Mouse (Mus musculus) retina, postnatal 7 days (tissue): ENCODE results near the gene Olfr374.
"Not testable (repeated sequence)": the region's sequence is repeated elsewhere in the genome, so short reads cannot be mapped to it uniquely, and the experiment has no call there.

ENCODE experiments used
- DNase-seq: peaks from one replicate; pipeline ENCODE4 v3.0.0-alpha.2; 2012; ENCODE audit warnings: low read depth, low spot score

Olfr374 gene

GRCm38 (mm10) chr8:72106740-72107139 is at the start of gene Olfr374:
Gene Olfr374 (plus strand): TSS chr8:72107040.
- DNase-seq: no peak

- DNase-seq: not testable (repeated sequence)
Observed at GRCm38 (mm10) chr8:72057643-72058042, 49.2 kb upstream of the Olfr374 start.

GRCm38 (mm10) chr8:72066819-72067399 is 39.9 kb upstream of the Olfr374 start:
- DNase-seq: not testable (repeated sequence)

DNA sequence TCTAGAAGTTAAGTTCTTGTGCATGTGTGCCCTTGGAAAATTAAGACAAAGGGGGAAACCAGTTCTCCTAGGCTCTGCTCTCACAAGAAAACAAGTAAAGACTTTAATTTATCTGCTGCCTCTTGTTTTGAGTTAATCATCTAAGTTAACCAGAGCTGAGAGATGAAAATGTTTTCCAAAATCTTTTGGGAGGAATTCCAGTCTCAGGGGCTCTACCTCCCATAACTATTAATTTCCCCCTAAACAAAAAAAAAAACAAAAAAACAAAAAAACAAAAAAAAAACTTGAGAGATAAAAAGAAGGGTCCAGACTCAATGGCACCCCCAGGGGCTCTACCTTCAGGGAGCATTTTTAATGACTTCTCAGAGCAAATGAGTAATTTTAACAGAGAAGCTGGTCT is 24.0 kb upstream of the Olfr374 start, which contains the start of gene Olfr373:
Gene Olfr373, plus strand, starts transcription at position 301 of the 400 bp plus-strand sequence.
- DNase-seq: not testable (repeated sequence)

DNA sequence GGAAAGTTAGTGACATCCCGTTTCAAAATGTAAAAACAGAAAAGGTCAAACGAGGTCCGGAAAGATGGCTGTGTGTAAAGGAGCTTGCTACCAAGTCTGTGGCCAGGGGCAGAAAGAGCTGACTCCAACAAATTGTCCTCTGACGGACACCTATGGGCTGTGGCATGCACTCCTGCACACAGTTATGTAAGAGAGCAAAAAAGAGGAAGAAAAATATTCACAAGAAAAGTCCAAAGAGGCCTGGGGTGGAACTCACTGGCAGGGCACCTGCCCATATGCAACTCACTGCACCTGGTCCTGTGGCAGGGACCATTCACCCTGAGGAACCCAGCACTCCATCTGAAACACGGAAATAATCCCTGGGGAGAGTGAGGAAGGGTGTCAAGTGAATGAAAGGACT is 22.1 kb upstream of the Olfr374 start:
- no peak for DNase-seq

DNA sequence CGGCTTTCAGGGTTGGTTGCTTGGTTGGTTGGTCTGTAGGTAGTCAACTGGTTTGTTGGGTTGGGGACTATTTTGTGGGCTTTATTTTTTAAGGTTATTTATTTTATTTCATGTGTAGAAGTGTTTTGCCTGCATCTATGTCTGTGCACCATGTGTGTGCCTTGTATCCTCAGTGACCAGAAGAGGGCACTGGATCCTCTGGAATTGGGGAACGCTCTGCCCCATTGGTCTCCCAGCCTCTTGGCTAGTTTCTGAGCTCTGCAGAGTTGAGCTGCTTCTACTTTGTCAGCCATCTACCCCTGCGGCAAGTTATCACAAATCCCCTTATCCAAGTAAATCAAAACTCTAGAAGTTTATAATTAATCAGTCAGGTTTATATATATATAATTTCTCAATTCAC is 19.2 kb upstream of the Olfr374 start:
- DNase-seq: not testable (repeated sequence)

- DNase-seq: not testable (repeated sequence)
Observed at GRCm38 (mm10) chr8:72096721-72097120, 10.1 kb upstream of the Olfr374 start.

- not testable (repeated sequence) for DNase-seq
Observed at GRCm38 (mm10) chr8:72099377-72100103, 7.3 kb upstream of the Olfr374 start.

DNA sequence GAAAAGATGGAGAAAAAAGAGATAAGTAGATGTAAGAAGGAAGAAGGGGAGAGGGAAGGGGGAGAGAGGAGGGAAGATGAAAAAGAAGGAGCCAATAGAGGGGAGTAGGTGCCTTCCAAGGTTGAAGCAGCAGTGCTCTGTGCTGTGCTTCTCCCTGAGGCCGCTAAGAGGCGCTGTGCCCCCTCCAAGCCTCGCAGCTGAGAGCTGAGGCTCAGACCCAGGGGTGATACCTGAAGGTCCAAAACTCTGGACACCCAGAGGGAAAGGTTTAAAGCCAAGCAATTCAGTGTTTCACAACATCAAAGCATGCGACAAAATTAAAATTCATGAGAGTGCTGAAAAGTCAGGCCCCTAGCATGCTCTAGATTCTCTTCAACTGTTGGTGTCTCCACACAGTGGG is 1.7 kb upstream of the Olfr374 start:
- no peak for DNase-seq

DNA sequence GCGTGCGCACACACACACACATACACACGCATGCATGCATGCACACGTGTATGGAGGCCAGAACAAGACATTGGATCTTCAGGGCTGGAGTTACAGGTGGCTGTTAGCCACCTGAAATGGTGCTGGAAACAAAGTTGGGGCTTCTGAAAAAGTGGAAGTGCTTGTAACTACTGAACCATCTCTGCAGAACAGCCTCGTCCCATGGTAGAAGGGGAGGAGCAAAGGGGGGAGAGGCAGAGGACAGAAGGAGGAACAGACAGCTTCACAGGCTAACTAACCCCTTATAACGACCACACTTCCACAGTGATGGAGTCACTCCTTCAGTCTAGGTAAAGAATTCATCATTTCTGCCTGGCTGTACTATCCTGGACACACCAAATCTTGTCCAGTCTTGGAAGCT is 4.0 kb downstream of the Olfr374 start:
- no peak for DNase-seq

- DNase-seq: no peak
Observed at GRCm38 (mm10) chr8:72112486-72112885, 5.6 kb downstream of the Olfr374 start.

- no peak for DNase-seq
Observed at GRCm38 (mm10) chr8:72115202-72115601, 8.4 kb downstream of the Olfr374 start.

DNA sequence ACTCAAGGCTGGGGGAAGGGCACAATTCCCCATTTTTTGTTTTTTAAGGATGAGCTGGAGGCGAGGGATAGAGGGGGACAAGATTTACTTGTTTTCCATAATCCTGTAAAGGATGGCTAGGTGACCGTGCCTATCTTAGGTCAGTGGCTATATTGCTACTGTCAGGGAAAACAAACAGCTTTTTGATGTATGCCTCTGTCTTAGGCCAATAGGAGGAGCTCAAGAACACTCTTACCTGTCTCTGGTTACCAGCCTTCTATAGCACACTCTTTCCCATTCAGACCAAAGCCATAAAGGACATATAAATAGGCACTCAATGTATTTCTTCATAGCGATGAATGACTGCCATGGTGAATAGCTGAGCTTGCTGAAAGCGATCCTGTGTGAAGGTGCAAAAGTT is 11.8 kb downstream of the Olfr374 start:
- DNase-seq: no peak

DNA sequence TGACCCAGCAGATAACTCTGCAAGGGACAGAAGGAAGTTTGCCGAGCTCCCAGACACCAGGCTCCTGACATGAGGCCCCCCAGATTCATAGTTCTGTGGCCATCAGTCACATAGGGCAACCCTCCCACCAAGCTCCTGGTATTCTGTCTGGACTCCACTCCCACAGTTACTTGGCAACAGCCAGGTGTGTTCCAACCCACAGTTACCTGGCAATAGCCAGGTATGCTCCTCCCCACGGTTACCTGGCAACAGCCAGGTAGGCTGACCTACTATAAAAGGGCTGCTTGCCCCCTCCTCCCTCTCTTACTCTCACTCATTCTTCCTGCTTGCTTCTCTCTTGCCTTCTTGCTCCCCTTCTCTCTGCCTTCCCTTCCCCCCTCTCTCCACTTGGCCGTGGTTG is 14.6 kb downstream of the Olfr374 start:
- not testable (repeated sequence) for DNase-seq

- no peak for DNase-seq
Observed at GRCm38 (mm10) chr8:72121997-72122396, 15.2 kb downstream of the Olfr374 start.

DNA sequence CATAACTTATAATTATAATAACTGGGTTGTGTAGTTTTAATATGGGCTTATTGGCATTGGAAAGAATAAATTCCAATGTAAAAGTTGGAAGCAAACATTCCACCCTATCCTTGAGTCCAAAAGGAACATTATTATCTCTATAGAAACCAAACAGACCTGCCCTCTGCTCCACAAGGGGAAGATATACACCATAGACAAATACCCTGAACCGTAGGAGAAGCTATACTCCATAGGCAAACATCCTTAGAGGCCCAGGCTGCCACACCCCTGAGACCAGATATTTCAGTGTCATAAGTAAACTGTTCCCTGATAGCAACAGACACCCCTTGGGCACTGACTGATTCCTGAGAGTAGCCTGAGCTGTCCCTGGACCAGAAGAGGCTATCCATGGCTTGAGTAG is 21.0 kb downstream of the Olfr374 start:
- DNase-seq: no peak

GRCm38 (mm10) chr8:72131251-72131650 is 24.4 kb downstream of the Olfr374 start:
- no peak for DNase-seq

DNA sequence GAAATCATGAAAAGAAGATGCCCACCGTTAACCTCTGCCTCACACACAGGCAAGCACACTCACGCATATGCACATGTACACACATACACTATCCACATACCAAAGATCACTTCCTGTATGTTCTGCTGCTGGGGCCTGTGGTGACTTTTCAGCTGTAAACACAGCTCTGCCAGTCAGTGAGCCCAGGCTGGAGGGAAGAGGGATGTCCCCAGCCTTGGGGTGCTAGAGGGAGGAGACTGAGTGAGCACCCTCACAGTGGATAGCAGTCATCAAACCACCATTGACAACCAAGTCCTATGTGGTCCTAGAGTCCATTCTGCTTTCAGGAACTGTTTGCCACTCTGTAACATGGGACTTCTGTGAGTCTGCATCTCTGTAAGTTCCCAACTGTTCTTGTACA is 25.1 kb downstream of the Olfr374 start:
- no peak for DNase-seq

GRCm38 (mm10) chr8:72132417-72132816 is 25.6 kb downstream of the Olfr374 start:
- no peak for DNase-seq

GRCm38 (mm10) chr8:72132891-72133290 is 26.1 kb downstream of the Olfr374 start:
- no peak for DNase-seq

- DNase-seq: no peak
Observed at GRCm38 (mm10) chr8:72133507-72133906, 26.7 kb downstream of the Olfr374 start.

GRCm38 (mm10) chr8:72134756-72135445 is 28.1 kb downstream of the Olfr374 start, which contains the start of gene Tpm4:
Gene Tpm4 (plus strand): TSS chr8:72134975.
- peak; percentile 66 for DNase-seq
